Mouse (Mus musculus) lung, postnatal 36 days (tissue): Measurements from ENCODE around the gene Dnaja1.
A peak's percentile ranks its signal among the peaks of the same experiment; 100 is the strongest.

Experiments
- DNase-seq: peaks from one replicate; pipeline ENCODE4 v3.0.0; 2022; ENCODE audit warnings: mixed read lengths

Dnaja1 gene

DNA sequence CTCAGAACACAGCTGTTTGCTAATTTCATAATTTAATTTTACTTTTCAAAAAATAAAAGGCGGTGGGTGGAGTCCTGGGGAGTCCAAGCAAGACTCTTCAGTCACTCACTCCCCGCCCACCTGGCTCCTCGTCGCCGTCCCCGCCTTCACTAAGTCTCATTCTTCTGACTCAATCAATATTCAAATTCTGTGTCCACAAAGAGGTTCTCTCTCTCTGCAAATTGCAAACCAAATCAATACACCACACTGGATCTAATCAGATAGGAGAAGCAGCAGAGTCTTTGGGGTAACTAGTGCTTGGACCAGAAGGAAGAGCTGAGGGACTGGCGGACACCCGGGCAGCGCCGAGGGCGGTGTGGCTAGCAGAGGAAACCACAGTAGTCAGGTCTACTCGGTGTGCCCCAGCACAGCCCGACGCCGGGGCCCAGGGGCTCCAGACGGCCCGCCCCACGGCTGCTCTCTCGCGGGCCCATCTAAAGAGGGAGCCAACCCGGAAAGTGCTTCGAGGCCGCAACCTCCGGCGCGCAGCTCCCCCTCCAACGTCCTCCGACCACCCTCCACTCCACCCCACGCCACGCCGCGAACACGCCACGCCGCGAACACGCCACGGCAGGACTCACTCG lies 35.3 kb downstream of the Dnaja1 start:
- no peak for DNase-seq

DNA sequence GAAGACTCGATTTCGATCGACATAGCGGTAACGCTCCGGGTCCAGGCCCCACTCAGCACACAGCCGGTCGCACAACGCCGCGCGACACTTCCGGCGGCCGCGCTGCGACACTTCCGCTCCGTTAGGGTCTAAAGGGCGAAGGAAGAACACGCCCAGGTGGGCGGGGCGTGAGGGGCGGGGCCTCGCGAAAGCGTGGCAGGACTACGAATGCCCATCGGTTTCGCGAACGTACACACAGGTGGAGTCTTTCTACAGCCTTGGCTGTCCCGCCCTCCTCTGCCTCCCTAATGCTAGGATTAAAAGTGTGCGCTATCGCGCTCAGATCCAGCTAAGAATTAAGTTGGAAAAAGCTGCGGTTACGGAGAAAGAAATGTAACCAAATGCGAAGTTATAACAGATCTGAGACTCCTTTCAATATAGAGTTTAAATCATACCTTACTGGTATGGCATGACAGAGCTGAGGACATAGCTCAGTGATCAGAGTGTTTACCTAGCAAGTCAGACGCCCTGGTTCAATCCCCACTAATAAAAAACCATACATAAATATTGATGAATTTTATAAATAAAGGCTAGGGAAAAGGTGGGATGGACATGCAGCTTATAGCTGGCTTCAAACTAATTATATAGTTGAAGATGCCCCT lies 36.0 kb downstream of the Dnaja1 start, which contains the start of gene Smu1:
Smu1 (minus strand) TSS at position 144 of the 641 bp plus-strand sequence.
- DNase-seq, result peak; percentile 98

DNA sequence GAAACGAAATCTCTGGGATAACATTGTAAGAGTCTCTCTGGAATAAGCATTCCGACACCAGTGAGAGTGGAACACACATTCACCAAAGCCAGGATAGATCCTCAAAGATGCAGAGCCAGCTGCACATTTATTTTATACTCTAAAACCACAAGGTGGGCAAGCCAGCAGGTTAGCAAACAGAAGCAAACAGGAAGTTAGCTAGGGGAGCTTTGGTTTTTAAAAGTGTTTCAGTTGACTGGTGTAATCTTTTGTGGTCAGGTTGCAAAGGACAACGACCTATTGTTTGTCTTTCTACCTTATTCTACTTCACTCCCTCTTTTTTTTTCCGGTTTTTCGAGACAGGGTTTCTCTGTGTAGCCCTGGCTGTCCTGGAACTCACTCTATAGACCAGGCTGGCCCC lies 37.9 kb downstream of the Dnaja1 start:
- no peak for DNase-seq

DNA sequence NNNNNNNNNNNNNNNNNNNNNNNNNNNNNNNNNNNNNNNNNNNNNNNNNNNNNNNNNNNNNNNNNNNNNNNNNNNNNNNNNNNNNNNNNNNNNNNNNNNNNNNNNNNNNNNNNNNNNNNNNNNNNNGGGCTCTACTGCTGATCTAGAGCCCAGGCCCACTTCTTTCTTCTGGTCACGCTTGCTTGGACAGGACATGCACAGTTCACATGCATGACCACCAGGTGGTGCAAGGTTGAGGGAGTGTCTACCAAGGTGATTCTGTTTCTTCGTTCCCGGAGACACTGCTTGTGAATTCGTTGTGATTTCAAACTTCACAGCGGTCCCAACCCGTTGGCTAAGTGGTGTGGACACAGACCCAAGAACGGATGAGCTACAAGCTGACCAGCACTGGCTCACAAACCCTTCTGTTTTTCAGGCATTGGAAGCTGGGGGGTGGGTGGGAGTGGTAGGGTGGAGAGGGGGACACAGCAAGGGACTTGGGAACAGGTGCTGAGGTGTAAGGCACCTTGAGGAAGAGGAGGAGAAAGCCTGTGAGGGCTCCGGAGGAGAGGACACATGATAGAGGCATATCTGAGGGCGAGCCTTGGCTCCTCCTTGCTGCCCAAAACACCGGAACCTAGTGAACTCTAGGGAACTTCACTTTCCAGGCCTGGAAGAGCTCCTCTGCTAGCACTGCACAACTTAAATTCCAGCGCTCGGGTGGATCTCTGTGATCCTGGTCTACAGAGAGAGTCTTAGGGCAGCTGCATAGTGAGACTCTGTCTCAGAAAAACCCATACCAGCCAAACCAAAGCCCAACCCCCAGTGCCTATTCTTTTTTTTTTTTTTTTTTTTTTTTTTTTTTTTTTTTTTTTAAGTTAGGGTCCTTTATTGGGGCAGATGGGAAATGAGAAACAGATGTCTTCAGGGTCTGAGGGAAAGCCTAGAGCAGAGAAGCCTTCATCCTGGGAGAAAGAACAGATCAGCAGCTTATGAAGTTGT lies 52.6 kb downstream of the Dnaja1 start:
- peak; percentile 86 for DNase-seq

DNA sequence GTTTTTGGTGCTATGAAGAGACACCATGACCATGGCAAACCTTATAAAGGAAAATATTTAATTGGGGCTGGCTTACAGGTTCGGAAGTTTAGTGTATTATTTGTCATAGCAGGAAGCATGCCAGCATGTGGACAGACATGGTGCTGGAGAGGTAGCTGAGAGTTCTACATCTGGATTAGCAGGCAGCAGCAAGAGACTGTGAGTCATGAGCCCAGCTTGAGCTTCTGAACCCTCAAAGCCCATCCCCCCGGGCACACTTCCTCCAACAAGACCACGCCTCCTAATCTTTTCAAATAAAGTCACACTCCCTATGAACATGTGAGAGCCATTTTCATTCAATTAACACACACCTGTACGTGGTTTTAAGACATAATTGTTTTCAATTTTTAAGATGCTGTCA lies 54.5 kb downstream of the Dnaja1 start:
- peak; percentile 54 for DNase-seq

DNA sequence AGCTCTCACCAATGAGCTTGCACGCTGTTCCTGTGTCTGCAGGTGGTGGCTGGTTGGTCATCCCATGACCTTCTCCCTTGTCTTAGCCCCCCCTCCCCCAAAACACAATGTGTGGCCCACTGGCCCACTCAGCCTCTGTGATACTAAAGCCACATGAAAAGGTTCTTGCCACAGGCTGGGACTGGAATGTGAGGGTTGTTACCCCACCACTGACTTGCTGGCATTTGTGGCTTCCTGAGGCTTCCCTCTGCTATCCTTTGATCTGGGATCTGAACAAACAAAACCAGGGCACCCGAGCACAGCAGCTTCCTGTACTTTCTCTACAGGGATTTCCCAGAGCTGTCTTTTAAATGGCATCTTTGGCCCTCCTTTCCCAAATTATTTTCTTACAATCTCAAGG lies 55.2 kb downstream of the Dnaja1 start:
- peak; percentile 25 for DNase-seq

DNA sequence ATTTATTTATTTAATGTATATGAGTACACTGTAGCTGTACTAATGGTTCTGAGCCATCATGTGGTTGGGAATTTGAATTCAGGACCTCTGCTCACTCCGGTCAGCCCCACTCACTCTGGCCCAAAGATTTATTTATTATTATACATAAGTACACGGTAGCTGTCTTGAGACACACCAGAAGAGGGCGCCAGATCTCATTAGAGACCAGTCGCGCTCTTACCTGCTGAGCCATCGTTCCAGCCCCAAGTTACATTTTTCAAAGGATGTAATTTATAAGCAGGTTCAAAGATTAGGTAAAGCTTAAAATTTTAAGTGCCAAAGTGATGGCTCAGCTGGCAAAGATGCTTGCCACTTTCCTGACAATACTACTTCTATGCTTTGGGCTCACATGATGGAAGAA lies 56.7 kb downstream of the Dnaja1 start:
- DNase-seq, result peak; percentile 64

DNA sequence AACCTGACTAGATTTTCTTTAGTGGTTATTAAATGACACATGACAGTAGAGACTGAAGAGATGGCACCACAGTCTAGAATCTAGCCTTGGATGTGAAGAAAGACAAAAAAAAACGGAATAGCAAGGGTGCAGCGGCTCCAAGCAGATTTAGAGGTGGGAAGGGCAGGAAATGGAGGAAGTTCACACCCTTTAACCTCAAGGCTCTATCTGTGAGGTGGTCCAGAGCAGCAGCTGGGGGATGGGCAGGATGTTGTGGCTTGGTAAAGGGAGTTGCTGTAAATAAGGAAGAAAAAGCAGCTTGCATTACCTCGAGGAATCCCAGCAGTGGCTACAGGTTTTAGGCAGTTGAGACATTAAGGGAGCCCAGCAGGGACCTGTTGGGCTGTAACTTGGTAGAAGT lies 59.2 kb downstream of the Dnaja1 start:
- peak; percentile 81 for DNase-seq

DNA sequence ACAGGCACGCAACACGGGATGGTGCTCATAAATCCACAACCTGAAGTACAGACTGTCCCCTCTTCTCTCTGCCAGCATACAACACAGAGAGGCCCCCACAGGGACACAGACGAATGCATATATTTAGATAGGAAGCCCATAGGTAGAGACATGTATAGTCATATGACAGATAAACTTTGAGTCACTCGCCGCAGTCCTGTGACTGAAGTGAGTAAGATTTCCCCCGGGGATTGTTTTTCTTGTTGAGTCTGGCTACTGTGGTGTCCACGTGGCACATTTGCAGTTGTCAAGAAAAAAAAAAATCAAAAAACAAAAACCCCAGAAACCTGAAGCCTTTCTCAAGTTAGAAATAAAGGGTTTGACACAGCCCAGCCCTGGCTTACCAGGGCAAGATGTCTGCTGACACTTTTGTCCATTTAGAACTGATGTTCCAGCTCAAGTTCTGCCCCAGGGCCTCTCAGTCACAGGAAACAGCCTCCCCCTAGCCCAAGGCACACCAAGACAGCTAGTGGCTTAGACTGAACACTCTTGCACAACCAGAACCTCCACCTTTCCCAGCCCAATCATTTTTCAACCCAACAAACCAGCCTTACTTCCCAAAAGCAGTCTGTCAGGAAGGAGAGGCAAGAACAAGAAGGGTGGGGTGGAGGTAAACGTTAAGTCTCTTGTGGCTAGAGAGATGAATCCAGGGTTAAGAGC lies 60.0 kb downstream of the Dnaja1 start:
- DNase-seq, result no peak

DNA sequence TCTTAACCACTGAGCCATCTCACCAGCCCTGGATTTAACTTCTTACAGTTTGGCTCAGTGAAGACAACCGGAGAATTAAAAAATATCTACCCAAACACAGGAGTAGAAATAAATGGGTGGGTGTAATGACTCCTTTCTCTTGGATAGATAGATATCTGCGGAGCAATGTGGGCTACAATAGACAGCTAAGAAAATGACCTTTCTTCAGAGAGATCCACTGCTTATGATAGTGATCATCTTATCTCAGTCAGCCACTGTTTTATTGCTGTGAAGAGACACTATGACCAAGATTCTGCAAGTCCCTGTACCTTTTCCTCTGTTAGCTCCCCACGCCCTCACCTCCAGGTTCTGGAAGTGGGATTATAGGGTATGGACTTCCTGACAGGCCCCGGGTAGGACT lies 61.1 kb downstream of the Dnaja1 start:
- no peak for DNase-seq

DNA sequence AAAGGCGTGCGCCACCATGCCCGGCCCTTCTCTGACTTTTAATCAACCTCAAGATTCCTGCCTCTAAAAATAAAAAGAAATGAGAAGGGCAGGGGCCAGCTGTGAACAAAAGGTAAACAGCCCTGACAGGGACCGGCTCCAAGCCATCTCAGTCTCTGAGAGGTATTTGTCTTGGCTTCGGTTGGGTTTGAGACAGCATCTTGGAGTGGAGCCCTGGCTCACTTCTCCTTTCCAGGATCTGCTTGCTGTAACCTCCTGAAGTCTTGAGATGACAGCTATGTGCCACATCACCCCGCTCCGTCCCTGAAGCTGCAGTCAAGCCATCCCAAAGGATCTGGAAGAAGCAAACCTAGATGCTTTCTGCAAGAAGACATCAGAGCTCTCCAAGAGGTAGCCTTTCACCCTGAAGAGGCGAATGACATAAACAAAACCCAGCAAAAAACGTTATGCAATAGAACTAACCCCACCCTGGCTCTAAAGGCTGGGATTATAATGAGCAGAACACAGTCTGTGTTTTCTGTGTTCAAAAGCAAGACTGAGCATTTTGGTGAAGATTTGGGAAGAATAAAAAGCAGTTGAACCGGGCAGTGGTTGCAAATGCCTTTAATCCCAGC lies 62.7 kb downstream of the Dnaja1 start:
- DNase-seq, result peak; percentile 75

DNA sequence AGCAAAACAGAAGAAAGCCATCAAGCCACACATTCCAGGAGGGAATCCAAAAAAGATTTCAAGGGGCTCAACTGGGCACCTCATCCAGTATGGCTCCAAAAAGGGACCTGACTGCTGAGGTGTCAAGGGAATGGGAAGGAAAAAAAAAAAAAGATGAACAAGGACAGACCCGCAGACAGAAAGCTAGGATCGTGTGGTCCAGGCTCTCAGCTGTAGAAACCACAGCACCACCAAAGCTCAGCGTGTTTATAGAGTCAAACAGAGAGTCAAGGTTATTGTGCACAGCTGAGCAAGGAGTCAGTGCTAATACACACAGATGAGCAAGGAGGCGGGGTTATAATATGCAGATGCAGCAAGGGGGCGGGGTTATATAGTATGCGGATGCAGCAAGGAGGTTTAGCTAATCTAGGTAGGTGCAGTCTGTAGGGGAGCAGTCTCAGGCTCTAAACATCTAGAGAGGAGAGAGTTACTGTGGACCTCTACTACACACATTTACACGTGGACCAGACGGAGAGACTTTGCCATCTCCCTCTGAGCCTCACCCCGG lies 63.7 kb downstream of the Dnaja1 start:
- no peak for DNase-seq

DNA sequence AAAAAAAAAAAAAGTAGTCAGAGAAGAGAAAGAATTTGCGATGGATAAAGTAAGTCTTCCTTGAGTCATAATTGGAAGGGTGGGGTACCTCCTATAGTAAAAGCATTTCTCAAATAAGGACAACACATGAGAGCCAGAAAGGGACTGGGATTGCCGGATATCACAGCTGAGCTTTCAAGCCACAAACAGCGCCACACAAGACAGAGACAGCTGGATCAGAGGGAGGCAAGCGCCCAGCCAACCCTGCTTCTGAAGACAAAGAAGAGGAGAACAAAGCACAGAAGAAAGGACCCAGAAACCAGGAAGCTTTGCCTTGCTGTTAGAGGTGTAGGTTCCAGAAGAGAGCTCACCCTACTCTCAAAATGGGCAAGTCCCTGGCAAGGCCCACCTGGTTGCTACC lies 64.6 kb downstream of the Dnaja1 start:
- DNase-seq, result no peak
